Mouse (Mus musculus) liver, embryonic 12.5 days (tissue): ENCODE results near the gene Ptcra. TPM values are rescaled to one million over a fixed set of nuclear protein-coding genes. Genes with fewer than 3 reads are reported as not detected.

ENCODE experiments used
- ATAC-seq: fragments of 200-750 bp; cut with Nextera tagmentation; 2 replicates; pipeline ENCODE4 v1.8.0; 2017; ENCODE audit warnings: moderate number of reproducible peaks, mild to moderate bottlenecking, moderate library complexity
- H3K27ac ChIP-seq: fragments of 300-500 bp; sonication (generic); 2 replicates; pipeline ENCODE4 v1.5.1; 2016; ENCODE audit warnings: mild to moderate bottlenecking
- H3K27me3 ChIP-seq: fragments of 300-500 bp; sonication (generic); replicated peaks from 2 replicates; pipeline ENCODE4 v1.6.1; 2016; ENCODE audit warnings: mild to moderate bottlenecking, moderate library complexity
- H3K36me3 ChIP-seq: fragments of 300-500 bp; sonication (generic); 2 replicates; pipeline ENCODE4 v1.6.1; 2016; ENCODE audit warnings: mild to moderate bottlenecking, moderate library complexity
- H3K4me1 ChIP-seq: fragments of 300-500 bp; sonication (generic); 2 replicates; pipeline ENCODE4 v1.6.1; 2016
- H3K4me2 ChIP-seq: fragments of 300-500 bp; sonication (generic); 2 replicates; pipeline ENCODE4 v1.6.1; 2016; ENCODE audit warnings: mild to moderate bottlenecking, moderate library complexity
- H3K4me3 ChIP-seq: fragments of 300-500 bp; sonication (generic); 2 replicates; pipeline ENCODE4 v1.5.1; 2016; ENCODE audit warnings: mild to moderate bottlenecking, moderate library complexity
- H3K9ac ChIP-seq: fragments of 300-500 bp; sonication (generic); 2 replicates; pipeline ENCODE4 v1.6.1; 2016; ENCODE audit warnings: mild to moderate bottlenecking, moderate library complexity
- H3K9me3 ChIP-seq: fragments of 300-500 bp; sonication (generic); replicated peaks from 2 replicates; pipeline ENCODE4 v1.6.1; 2016; ENCODE audit warnings: mild to moderate bottlenecking, moderate library complexity
- WGBS: fragments of 180-500 bp; shearing (Covaris S2); methylation state at CpG from one replicate; pipeline ENCODE4 v1.1.7; 2016; ENCODE audit not compliant: insufficient replicate concordance; 5-methylcytosine and 5-hydroxymethylcytosine counted together
- polyA plus RNA-seq: library from polyadenylated mRNA; unstranded; fragments of >200 nt; fragmentation: Nextera tagmentation; extraction: Ambion mirVana; gene quantifications from 2 replicates; pipeline ENCODE4 v1.2.1, GENCODE M21; 2016

Ptcra gene
- polyA plus RNA-seq, 1 experiment from 2014 or later = 0.62 TPM

DNA sequence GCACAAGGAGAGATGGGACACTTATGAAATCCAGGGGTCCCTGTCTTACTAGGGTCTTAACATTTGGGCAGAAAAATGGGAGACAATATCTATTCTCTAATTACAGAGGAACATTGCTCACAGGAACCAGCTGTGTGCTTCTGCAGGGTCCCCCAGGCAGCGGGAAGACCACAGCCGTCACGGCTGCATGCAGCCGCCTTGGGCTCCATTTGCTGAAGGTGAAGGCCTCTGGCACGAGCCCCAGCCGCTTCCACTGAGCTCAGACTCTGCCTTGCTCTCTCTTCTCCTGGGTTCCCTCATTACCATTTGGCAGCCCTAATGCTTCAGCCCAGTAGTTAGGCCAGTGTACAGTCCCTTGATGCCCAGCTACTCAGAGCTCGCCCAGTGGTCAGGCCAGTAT, 42.4 kb downstream of the Ptcra start:
- Histone ChIP-seq H3K9me3 (no peaks in the 10 kb centered on the region), H3K4me1 (peaks cover 13% of the 10 kb centered on the region), H3K27ac (no peak overlapping the region), H3K27me3 (no peaks in the 10 kb centered on the region), H3K4me2 (no peak overlapping the region), H3K4me3 (no peak overlapping the region), H3K36me3 (peaks cover 68% of the 10 kb centered on the region), H3K9ac (no peak overlapping the region)
- WGBS = 79% methylated on average over 7 of the region's 7 CpGs
- ATAC-seq = no peak

DNA sequence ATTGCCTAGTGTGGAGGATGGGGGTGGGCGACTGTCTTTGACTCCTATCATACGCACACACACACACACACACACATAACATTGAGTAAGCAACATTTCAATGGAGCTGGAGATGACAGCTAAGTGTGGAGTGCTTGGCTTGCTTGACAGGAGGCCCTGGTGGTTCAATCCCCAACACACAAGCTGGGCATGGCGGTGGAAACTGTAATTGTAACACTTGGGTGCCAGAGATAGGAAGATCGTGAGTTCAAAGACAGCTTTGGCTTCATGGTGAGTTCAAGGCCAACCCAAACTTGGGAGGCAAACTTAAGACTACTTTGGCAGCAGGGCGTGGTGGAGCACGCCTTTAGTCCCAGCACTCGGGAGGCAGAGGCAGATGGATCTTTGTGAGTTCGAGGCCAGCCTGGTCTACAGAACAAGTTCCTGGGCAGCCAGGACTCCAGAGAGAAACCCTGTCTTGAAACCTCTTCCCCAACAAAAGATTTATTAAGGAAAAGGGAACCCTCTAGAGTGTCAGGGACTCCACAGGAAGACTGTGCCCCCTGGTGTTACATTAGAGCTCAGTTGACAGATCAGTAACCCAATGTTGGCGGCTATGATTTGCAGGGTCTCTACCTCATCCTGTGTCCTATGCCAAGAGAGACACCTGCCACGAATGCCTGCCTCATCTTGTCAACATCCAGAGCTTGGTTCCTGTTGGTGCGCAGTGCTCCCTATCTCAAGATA, 48.6 kb downstream of the Ptcra start:
- H3K27me3 ChIP-seq = no peaks in the 10 kb centered on the region
- WGBS = 82% methylated on average over 11 of the region's 11 CpGs

DNA sequence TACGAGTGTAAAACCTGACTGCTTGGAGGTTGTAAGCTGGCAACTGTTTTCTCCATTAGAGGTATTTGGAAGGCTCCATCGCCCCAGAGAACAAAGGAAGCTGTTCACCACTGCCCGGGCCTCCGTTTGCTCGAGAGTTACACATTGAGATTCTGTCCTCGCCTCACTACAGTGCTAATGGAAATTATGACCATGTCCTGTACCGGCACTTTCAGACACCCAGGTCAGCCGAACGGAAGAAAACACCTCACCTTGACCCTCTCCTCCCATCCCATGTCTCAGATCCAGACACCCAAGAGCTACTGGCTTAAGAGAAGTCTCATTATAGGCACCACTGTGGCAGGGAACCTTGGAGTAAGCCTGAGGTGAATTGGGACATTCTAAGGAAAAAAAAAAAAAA, 49.7 kb downstream of the Ptcra start:
- Histone ChIP-seq H3K9me3 (no peaks in the 10 kb centered on the region), H3K27ac (no peak overlapping the region), H3K4me1 (peaks cover 28% of the 10 kb centered on the region), H3K9ac (no peak overlapping the region), H3K4me3 (no peak overlapping the region), H3K36me3 (peaks cover 46% of the 10 kb centered on the region), H3K4me2 (no peak overlapping the region; the same call in 1 of the 2 replicates), H3K27me3 (no peaks in the 10 kb centered on the region)
- WGBS = 85% methylated on average over 9 of the region's 9 CpGs
- no peak for ATAC-seq

More for the DNA sequence above, 48.6 kb downstream of the Ptcra start:
- Histone ChIP-seq H3K4me2 (no peak overlapping the region), H3K4me3 (no peak overlapping the region), H3K9ac (no peak overlapping the region), H3K4me1 (peaks cover 28% of the 10 kb centered on the region), H3K9me3 (no peaks in the 10 kb centered on the region), H3K36me3 (peaks cover 46% of the 10 kb centered on the region), H3K27ac (no peak overlapping the region)
- ATAC-seq = no peak

DNA sequence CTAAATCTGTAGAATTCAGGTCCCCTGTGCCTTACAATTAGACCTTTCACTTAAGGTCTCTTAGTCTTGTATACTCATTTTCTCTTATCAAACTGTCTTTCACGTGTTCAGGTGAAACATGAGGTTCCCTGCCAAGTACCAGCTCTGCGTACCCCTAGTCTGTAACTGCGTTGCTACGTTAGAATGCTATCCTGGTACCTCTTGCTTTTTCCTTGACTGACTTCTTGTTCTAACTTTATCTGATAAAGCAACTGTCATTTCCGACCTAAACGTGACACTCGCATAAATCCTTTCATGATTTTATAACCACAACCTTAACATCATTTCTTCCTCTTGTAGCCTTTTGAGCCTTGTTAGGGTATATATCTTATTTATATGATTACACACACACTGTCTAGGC, 51.1 kb downstream of the Ptcra start:
- H3K4me2 ChIP-seq = peak overlapping the region; percentile 97
- H3K9me3 ChIP-seq = no peaks in the 10 kb centered on the region
- peak overlapping the region; percentile 100 for H3K4me3 ChIP-seq
- no peak for ATAC-seq
- peaks cover 28% of the 10 kb centered on the region for H3K4me1 ChIP-seq
- H3K27me3 ChIP-seq = no peaks in the 10 kb centered on the region
- peak overlapping the region; percentile 80 for H3K27ac ChIP-seq
- 17% methylated on average over 7 of the region's 7 CpGs for WGBS
- peaks cover 44% of the 10 kb centered on the region for H3K36me3 ChIP-seq
- peak overlapping the region; percentile 98 for H3K9ac ChIP-seq

DNA sequence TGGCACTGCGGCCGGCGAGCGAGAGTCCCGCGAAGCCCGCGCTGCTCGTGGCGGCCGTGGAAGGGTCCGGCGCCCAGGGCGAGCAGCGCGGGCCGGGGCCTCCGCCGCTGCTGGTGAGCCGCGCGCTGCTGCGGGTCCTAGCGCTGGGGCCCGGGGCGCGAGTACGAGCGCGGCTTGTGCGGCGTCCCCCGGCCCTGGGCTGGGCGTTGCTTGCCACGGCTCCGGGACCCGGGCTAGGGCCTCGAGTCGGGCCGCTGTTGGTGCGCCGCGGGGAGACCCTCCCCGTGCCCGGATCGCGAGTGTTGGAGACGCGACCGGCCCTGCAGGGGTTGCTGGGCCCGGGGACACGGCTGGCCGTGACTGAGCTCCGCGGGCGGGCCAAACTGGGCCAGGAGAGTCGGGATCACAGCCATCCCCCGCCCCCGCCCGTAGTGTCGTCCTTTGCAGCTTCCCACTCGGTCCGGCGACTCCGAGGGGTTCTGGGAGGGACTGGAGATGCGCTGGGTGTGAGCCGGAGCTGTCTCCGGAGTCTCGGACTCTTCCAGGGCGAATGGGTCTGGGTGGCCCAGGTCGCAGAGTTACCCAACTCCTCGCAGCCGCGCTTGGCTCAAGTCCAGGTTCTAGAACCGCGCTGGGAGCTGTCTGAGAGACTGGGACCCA, 51.8 kb downstream of the Ptcra start:
- Histone ChIP-seq H3K9ac (peak overlapping the region; percentile 98), H3K4me1 (peaks cover 28% of the 10 kb centered on the region), H3K27ac (peak overlapping the region; percentile 80), H3K4me2 (peak overlapping the region; percentile 97), H3K4me3 (peak overlapping the region; percentile 100), H3K27me3 (no peaks in the 10 kb centered on the region), H3K36me3 (peaks cover 37% of the 10 kb centered on the region), H3K9me3 (no peaks in the 10 kb centered on the region)
- WGBS = under 1% methylated on average over 63 of the region's 76 CpGs
- ATAC-seq = peak; percentile 56

DNA sequence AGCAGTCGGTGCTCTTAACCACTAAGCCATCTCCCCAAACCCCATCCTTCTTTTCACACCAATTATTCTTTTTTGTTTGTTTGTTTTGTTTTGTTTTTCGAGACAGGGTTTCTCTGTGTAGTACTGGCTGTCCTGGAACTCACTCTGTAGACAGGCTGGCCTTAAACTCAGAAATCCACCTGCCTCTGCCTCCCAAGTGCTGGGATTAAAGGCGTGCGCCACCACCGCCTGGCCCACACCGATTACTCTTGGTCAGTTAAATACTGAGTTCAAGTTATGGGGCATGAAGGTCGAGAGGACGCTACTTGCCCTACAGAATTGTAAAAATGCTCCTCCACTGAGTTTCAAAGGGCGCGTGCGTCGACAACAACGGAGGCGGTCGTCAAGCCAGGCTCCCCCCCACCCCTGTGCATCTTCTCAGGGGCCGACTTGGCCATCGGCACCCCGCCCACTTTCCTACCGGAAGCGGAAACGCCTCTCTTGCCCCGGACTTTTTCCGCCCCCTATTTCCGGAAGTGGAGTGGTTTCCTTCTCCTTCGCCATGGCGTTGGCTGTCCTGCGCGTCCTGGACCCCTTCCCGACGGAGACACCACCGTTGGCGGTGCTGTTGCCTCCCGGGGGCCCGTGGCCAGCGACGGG, 52.4 kb downstream of the Ptcra start, which contains the start of gene Pex6:
Gene Pex6, plus strand, starts transcription at position 505 of the 639 bp plus-strand sequence.
- Histone ChIP-seq H3K27ac (peak within 1 kb of the TSS; percentile 80), H3K9me3 (no peaks in the 10 kb centered on the region), H3K9ac (peak within 1 kb of the TSS; percentile 98), H3K4me3 (peak within 1 kb of the TSS; percentile 100), H3K27me3 (no peaks in the 10 kb centered on the region), H3K4me2 (peak within 1 kb of the TSS; percentile 97), H3K36me3 (peaks cover 30% of the 10 kb centered on the region), H3K4me1 (peaks cover 33% of the 10 kb centered on the region)
- ATAC-seq = peak; percentile 86
- 6% methylated on average over 36 of the region's 36 CpGs for WGBS

DNA sequence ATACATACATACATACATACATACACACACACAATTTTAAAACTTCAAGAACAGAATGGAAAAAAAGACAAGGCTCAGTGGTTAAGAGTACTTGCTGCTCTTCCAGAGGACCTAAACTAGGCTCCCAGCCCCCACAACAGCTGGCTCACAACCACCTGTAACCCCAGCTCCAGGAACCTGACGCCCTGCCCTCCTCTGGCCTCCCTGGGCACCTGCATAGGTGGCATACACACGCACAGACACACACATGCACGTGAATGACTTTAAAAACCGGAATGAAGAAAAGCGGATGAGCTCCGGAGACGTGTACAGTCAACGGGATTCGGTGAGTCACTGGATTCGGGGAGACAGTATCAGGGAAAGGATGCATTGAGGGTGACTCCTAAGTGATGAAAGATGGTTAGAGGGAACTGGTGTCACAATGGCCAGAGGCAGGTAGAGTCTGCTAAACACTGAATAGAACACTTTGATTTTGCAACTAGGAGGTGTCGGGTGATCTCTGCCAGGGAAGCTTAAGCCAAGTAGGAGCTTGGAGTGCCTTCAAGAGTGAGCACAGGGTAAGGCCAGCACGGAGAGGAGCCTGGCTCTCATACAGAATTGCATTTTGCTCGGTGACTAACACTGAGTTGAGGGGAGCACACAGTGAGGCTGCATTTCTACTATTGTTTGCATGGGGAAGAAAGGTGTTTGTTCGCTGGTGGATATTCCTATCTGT, 57.0 kb downstream of the Ptcra start:
- H3K4me3 ChIP-seq = no peak overlapping the region
- H3K9ac ChIP-seq = no peak overlapping the region
- ATAC-seq = no peak
- no peak overlapping the region for H3K27ac ChIP-seq
- 85% methylated on average over 14 of the region's 14 CpGs for WGBS
- no peaks in the 10 kb centered on the region for H3K27me3 ChIP-seq
- peak overlapping the region; percentile 95 for H3K4me2 ChIP-seq
- peaks cover 49% of the 10 kb centered on the region for H3K4me1 ChIP-seq
- H3K36me3 ChIP-seq = no peaks in the 10 kb centered on the region; the same call in 1 of the 2 replicates
- H3K9me3 ChIP-seq = no peaks in the 10 kb centered on the region

Other genes with a start within 250 kb of the Ptcra start
- 0.69 and 0.93 TPM in 2 replicates for gene Cul9, start 217.3 kb downstream of the Ptcra start, polyA plus RNA-seq
- gene Srf, start 207.5 kb downstream of the Ptcra start, polyA plus RNA-seq = 6.6 and 6.8 TPM in 2 replicates
- gene Ptk7, start 134.2 kb downstream of the Ptcra start, polyA plus RNA-seq = 16.8 and 17.7 TPM in 2 replicates
- gene Klc4, start 117.7 kb downstream of the Ptcra start, polyA plus RNA-seq = 6.3 and 6.6 TPM in 2 replicates
- gene Mrpl2, start 117.5 kb downstream of the Ptcra start, polyA plus RNA-seq = 95.0 and 106 TPM in 2 replicates
- 16.9 and 18.3 TPM in 2 replicates for gene Cul7, start 113.4 kb downstream of the Ptcra start, polyA plus RNA-seq
- 37.0 and 37.3 TPM in 2 replicates for gene Rrp36, start 89.4 kb downstream of the Ptcra start, polyA plus RNA-seq
- 67.4 and 77.4 TPM in 2 replicates for gene Mea1, start 84.9 kb downstream of the Ptcra start, polyA plus RNA-seq
- gene Klhdc3, start 82.8 kb downstream of the Ptcra start, polyA plus RNA-seq = 83.4 and 85.0 TPM in 2 replicates
- 48.3 and 49.1 TPM in 2 replicates for gene Ppp2r5d, start 58.6 kb downstream of the Ptcra start, polyA plus RNA-seq
- gene Pex6, start 52.2 kb downstream of the Ptcra start, polyA plus RNA-seq = 20.7 and 21.1 TPM in 2 replicates
- 5.8 and 6.7 TPM in 2 replicates for gene Gnmt, start 34.5 kb downstream of the Ptcra start, polyA plus RNA-seq
- 39.6 and 39.7 TPM in 2 replicates for gene Cnpy3, start 11.5 kb downstream of the Ptcra start, polyA plus RNA-seq
- 55.2 and 56.5 TPM in 2 replicates for gene 2310039H08Rik, start 8.9 kb upstream of the Ptcra start, polyA plus RNA-seq
- 140 and 144 TPM in 2 replicates for gene Rpl7l1, start 19.0 kb upstream of the Ptcra start, polyA plus RNA-seq
- gene Bicral, start 94.8 kb upstream of the Ptcra start, polyA plus RNA-seq = 4.8 and 5.2 TPM in 2 replicates
- gene Tbcc, start 127.0 kb upstream of the Ptcra start, polyA plus RNA-seq = 34.2 and 36.4 TPM in 2 replicates
- gene Prph2, start 146.7 kb upstream of the Ptcra start, polyA plus RNA-seq = not detected in 2 replicates
- 15.6 and 16.1 TPM in 2 replicates for gene Ubr2, start 246.8 kb upstream of the Ptcra start, polyA plus RNA-seq